Mouse (Mus musculus) MEL (cell line): ENCODE measurements at regions not wholly inside any gene's neighbourhood (a gene's known extent, or its start where the extent isn't known, plus 50 kb on each side); places are given as distances from the start of the nearest gene placed in this dataset.

Experiments
- BHLHE40 ChIP-seq: IDR thresholded peaks from 2 replicates; pipeline ENCODE4 v1.6.1; 2012; ENCODE audit warnings: low read depth, mild to moderate bottlenecking, inconsistent platforms, low read length, improper control_type of control experiment, borderline replicate concordance
- CHD1 ChIP-seq: IDR thresholded peaks from 2 replicates; pipeline ENCODE4 v1.6.1; 2012; ENCODE audit warnings: low read depth, mild to moderate bottlenecking, inconsistent platforms, low read length, improper control_type of control experiment
- CTCF ChIP-seq, 3 experiments: IDR thresholded peaks in 2 of 3; conservative IDR thresholded peaks in 1 of 3; 2 replicates each; pipeline ENCODE4 v1.5.1; 2011 to 2012; ENCODE audit warnings: low read length in 3 of 3, low read depth in 2 of 3, mild to moderate bottlenecking in 2 of 3, improper control_type of control experiment in 1 of 3, inconsistent platforms in 1 of 3, mixed read lengths in 1 of 3, moderate library complexity in 1 of 3; ENCODE audit not compliant: control insufficient read depth in 1 of 3, insufficient read depth in 1 of 3, poor library complexity in 1 of 3, severe bottlenecking in 1 of 3
- JUND ChIP-seq: IDR thresholded peaks from 2 replicates; pipeline ENCODE4 v1.6.1; 2011; ENCODE audit warnings: low read depth, mild to moderate bottlenecking, improper control_type of control experiment, low read length
- KAT2A ChIP-seq: conservative IDR thresholded peaks from 2 replicates; pipeline ENCODE4 v1.6.1; 2012; ENCODE audit warnings: low read depth, low read length, improper control_type of control experiment, inconsistent platforms
- MYC ChIP-seq: IDR thresholded peaks from 2 replicates; pipeline ENCODE4 v1.6.1; 2011; ENCODE audit warnings: low read depth, mild to moderate bottlenecking, low read length, improper control_type of control experiment, moderate library complexity
- POLR2A ChIP-seq, 2 experiments: IDR thresholded peaks; 2 replicates each; pipeline ENCODE4 v1.6.1; 2011 to 2012; ENCODE audit warnings: low read length in 2 of 2, mild to moderate bottlenecking in 2 of 2, control low read depth in 1 of 2, improper control_type of control experiment in 1 of 2, low read depth in 1 of 2, moderate library complexity in 1 of 2; ENCODE audit not compliant: control insufficient read depth in 1 of 2, insufficient read depth in 1 of 2, poor library complexity in 1 of 2
- POLR2AphosphoS5 ChIP-seq: IDR thresholded peaks from 2 replicates; pipeline ENCODE4 v1.6.1; 2012; ENCODE audit warnings: low read depth, borderline replicate concordance, mild to moderate bottlenecking, inconsistent platforms, low read length, moderate library complexity, mixed read lengths
- RAD21 ChIP-seq: IDR thresholded peaks from 2 replicates; pipeline ENCODE4 v1.6.1; 2011; ENCODE audit warnings: mild to moderate bottlenecking, low read depth, low read length, improper control_type of control experiment
- TCF12 ChIP-seq: IDR thresholded peaks from 2 replicates; pipeline ENCODE4 v1.6.1; 2014; ENCODE audit warnings: low read depth, mild to moderate bottlenecking, inconsistent platforms, low read length, improper control_type of control experiment, moderate library complexity

DNA sequence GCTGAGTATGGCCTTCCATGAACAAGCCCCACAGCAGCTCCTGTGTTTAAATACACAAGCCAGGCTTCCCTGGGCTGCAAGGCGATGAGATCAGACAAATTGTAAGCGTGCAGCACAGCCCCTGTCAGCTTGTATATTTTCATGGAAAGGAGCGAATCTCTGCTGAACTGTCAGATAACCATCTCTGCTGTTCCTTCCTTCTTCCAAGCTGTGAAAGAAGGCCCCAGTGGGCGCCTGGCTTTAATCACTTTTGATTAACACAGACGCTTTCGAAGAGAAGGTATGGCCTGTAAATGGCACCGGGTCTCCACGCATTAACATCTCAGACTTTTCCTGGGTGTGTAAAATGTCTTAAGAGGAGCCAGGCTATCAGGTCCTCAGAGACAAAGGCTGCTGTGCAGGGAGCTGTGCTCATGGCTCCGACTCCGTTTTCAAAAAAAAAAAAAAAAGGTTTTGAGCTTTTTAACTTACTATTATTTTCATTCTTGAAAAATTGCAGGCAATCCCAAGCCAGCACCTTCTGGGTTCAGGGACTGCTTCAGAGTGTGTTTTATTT lies 131.9 kb upstream of the Tmem72 start:
- TF ChIP-seq CHD1 (no peak), CTCF (IDR thresholded peaks at IDR 0.05 in 2 of 3, conservative IDR thresholded peaks at IDR 0.05 in 1 of 3; ENCODE audit: control insufficient read depth in 1 of 3, insufficient read depth in 1 of 3, low read depth in 2 of 3, low read length in 3 of 3, poor library complexity in 1 of 3, severe bottlenecking in 1 of 3) (no peak), TCF12 (no peak), MYC (no peak), POLR2A (IDR thresholded peaks at IDR 0.05; ENCODE audit: control insufficient read depth in 1 of 2, insufficient read depth in 1 of 2, low read depth in 1 of 2, low read length in 2 of 2, poor library complexity in 1 of 2) (no peak), BHLHE40 (no peak), POLR2AphosphoS5 (no peak), KAT2A (no peak), RAD21 (no peak), JUND (no peak)
